Mouse (Mus musculus) megakaryocyte, embryonic 14.5 days (primary cell): ENCODE results near the gene Tmod3.

Experiments
- FLI1 ChIP-seq: IDR thresholded peaks from 2 replicates; pipeline ENCODE4 v1.6.1; 2012; ENCODE audit warnings: low read length, inconsistent platforms, mixed read lengths
- GATA1 ChIP-seq: IDR thresholded peaks from 3 replicates; pipeline ENCODE4 v1.6.1; 2012; ENCODE audit warnings: mixed read lengths, low read length, inconsistent platforms, borderline replicate concordance

GRCm38 (mm10) chr9:75607496-75607895 is 48.0 kb upstream of the Tmod3 start:
- TF ChIP-seq GATA1 (no peak), FLI1 (no peak)
